Mouse (Mus musculus) ovary, adult 18-20 months (tissue): Measurements from ENCODE around the gene Map4k4.

Experiments used
- DNase-seq: peaks from one replicate; pipeline ENCODE4 v3.0.0; 2022; ENCODE audit warnings: low spot score, mixed read lengths

Map4k4 gene

DNA sequence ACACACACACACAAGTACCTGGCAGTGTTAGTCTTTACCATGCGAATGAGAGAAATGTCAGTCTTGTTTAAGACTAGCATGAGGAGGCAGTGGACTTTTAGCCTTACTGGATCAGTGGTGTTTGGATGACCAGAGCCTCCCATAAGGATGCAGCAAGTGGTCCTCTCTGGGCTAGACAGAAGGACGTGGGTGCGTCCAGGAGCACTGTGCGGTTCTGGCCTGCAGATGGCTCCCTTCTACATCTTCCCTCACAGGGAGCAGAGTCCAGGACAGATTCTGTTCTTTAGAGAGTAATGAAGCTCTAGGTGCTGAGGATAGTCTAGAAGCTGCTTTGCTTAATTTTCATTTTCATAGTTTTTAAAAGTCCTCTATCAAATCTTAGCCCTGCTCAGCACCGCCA lies 100.2 kb downstream of the Map4k4 start:
- no peak for DNase-seq

DNA sequence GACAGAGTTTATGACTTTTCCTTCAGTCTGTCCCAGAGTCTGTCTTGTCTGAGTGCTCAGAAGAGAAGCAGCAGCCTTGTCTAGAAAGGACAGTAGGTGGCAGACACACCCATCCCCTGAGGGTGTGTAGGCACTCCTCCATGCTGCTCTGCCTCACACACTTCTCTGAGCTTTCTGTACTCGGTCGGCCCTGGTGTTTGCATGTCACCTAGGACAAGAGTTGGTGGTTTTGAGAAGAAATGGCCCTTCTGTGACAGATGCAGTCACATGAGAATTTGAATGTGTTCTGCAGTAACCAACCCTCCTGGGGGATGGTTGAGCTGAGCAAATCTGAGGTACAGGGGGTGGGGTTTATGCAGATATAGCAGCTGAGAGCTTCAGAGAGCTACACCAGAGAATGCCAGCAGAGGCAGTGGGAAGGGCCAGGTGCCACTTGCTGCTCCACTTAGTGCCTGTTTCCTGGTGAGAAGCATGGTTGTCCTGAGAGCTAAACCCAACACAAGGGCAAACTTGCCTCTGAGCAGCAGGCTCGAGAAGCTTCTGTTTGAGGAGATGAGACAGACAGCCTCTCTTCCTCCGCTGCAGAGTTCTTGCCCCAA lies 101.5 kb downstream of the Map4k4 start:
- no peak for DNase-seq

DNA sequence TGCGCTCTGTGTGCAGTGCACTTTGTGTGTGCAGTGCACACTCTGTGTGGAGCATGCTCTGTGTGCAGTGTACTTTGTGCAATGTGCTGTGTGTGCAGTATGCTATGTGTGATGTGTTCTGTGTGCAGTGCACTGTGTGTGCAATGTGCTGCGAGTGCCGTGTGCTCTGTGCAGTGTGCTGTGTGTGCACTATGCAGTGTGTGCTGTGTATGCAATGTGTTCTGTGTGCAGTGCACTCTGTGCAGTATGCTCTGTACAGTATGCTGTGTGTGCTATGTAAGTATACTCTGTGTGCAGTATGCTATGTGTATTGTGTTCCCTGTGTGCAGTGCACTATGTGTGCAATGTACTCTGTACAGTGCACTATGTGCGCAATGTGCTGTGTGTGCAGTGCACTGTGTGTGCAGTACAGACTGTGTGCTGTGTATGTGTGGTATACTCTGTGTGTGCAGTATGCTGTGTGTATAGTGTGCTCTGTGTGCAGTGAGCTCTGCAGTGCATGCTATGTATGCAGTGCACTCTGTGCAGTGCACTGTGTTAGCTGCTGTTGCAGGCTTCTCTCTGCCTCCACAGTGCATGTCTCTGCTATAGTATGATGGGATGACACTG lies 105.4 kb downstream of the Map4k4 start:
- no peak for DNase-seq

DNA sequence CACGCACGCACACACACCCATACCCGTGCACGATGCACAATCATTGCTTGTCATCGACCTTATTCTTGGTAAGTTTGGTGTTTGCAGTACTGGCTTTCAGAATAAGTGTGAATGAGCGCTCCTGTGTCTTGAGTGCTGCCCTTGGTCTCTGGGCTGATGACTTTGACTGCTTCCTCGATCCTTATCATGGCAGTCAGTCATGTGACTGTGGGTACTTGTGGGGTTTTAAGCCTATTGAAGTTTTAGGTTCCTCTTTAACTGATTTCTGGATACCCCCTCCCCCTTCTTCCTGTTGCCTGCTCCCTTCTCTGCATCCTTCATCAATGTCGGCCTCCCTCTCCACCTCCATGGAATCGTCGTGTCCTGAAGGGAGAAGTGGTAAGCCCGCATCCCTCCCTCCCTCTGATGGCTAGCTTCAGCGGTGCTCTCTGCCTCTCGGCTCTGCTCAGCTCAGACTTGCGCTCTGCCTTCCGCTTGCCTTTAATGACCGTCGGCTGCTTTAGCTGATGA lies 107.3 kb downstream of the Map4k4 start:
- no peak for DNase-seq

DNA sequence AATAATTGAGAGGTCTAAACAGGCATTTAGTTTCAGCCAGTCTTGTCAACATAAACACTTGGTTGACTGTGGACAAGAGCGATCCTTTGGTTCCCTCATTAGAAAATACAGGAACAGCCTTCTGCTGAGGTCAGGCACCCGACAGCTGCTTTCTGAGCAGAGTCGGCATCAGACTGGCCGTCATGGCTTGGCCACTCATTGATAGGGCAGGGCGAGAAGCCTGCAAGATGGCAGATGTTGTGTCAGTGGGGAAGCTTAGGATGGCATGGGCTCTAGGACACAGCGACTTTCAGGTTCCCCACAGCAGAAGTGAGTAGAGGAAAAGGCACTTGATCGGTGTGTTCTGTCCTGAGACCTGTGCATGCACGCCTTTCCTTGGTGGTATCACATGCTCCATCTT lies 112.0 kb downstream of the Map4k4 start:
- DNase-seq = no peak

DNA sequence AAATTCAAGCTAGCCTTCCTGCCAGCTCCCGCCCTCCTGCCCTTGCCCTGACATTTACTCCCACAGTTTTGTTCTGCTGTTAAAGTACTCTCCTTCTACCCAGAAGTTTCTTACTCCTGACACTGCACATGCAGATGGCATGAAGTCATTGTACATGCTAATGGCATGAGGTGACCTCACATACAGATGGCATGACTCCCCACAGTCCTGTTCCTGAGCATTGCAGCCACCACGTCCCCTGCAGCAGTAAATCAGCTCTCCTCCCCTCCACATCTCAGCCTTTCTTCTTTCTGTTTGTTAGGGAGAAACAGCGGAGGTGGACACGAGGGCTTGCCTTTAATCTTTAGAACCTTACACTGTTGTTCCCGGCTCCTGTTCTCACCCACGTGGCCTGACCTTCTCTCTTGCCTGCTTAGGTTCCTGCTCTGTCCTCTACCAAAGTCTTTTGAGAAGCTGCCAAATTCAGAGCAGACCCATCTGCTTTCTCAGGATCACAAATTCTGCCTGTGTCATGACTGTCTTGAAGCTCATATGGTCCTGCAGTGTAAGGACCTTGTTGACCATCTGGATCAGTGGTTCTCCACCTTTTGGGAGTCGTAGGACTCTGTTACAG lies 114.5 kb downstream of the Map4k4 start:
- DNase-seq = no peak

DNA sequence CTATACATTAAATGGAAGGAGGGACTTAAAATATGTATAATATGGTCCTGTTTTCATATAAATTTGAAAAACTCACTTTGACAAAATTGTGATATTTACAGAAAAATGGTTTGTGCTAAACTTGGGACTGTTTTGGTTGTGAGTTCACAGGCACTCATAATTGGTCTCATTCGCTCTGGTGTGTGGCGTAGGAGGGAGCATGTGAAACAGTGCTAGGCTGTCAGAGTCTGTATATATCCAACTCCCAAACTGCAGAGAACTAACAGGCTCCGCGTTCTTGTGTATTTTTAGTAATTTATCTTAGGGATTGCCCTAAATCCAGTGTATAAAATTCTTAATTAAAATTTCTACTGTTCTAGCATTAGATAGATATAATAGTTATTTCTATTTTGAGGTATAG lies 120.9 kb downstream of the Map4k4 start:
- DNase-seq = no peak

DNA sequence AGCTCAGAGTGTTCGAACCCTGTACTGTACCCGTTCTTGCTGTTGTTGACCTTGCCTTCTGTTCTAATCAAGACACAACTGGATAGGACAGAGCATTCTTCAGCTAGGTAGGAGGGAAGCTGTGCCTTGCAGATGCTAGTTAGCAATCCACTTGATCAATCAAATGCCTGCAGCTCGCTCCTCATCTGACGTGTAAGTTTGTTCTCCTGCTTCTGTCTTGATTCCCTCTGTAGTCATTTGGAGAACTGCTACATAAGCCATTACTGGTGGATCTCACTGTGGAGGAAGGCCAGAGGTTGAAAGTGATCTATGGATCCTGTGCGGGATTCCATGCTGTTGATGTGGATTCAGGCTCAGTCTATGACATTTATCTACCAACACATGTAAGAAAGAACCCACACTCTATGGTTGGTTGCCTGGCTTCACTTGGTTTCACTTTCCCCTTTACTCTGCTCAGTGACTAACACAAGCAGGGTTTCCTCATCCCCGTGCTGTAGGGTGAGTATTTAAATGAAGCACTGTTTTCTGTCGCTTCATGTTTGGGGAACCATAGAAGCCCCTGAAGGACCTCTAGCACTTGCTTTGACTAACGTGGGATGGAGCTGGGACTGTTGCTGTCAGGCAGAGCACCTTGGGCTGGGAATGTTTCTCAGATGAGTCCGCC lies 121.9 kb downstream of the Map4k4 start:
- DNase-seq = no peak

DNA sequence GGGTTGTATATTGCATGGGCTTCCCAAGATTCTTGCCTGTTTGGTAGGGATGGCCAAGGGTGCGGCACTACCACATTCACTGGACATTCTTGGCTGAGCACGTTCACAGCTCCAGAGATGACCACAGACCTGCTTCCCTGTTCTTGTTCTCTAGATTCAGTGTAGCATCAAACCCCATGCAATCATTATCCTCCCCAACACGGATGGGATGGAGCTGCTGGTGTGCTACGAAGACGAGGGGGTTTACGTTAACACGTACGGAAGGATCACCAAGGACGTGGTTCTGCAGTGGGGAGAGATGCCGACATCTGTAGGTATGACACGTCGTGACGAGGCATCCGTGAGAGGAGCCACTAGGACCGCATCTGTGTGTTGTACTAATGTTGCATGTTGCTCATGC lies 122.5 kb downstream of the Map4k4 start:
- DNase-seq = no peak

DNA sequence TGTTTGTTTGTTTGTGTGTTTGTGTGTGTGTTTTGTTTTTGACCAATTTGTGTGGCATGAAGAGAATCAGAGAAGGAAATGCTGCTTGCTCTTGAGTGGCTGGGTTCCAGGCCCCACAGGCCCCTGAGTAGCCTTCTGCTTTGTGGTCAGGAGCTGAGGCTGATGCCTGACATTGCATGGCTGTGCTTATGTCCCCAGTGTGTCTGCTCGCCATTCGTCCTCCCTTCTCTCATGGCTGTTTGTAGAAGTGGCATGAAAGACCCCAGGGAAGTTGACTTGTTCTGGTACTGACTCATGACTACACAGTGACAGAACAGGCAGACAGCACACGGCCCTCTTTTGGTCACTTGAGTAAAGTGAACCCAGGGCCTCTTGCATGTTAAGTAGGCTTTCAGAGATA lies 123.0 kb downstream of the Map4k4 start:
- DNase-seq = no peak

DNA sequence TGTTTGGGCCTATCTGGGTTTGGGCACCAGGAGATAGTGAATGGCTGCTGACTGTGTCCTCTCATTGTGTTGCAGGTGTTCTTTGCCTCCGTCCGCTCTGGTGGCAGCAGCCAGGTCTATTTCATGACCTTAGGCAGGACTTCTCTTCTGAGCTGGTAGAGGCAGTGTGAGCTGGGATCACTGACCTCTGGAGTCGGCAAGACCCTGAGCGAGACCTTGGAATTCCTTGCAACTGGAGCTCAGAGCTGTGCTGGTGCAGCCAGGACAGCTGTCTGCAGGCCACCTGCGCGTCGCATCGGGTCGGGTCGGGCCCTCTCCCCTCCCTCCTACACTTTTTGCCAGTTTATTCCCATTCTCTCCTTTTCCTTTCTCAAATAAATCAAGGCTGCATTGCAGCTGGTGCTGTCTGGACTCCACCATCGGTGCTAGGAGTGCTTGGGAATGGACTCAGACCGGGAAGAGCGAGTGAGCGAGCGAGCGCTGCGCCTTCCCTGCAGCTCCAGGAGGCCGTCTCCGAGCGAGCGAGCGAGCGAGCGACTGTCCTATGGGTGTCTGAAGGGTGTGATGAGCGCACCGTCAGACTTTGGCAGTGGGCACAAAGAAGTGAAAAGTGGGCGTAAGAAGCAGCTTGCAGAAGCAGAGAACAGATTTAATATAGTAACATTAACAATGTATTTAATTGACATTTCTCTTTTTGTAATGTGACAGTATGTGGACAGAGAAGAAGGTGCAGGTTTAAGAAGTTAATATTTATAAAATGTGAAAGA lies 124.0 kb downstream of the Map4k4 start:
- DNase-seq = no peak

DNA sequence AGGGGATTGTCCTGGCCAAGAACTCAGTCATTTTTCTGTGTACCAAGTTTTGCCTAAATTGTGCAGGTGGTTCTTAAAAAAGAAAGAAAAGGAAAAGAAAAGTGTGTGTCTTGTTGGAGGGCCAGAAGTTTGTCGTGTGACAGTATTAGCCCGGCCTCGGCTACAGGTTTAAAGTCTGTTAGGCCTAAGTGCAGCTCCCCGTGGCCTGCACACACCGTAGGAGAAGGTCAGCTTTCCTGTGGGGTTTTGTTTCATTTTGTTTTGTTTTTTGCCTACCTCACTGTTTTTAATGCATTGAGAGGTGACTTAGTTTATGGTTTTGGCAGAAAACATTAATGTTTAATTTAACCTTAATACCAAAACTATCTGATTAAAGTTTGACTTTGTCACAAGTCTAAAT lies 124.7 kb downstream of the Map4k4 start:
- DNase-seq = no peak

DNA sequence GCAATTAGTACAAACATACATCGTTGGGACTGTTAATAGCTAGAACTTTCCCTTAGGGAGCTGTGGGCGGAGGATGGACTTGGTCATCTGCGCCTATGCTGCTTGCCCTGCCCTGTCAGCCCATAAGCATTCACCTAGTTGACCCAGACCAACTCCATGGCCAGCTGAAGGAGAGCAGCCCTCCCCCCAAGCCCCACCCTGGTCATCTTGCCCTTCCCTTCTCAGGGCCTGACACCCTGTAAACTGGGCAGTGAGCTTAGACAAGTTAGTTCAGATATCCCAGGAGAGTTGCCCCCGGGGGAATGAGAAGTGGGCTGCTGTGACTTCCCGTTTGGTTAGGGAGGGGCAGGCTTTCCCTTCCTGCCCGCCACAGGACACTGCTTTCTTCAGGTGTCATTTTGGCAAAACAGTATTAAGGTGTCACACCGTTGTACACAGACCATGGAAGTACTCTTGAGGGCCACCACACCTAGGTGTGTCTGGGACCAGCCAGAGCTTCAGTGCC lies 126.5 kb downstream of the Map4k4 start:
- no peak for DNase-seq

DNA sequence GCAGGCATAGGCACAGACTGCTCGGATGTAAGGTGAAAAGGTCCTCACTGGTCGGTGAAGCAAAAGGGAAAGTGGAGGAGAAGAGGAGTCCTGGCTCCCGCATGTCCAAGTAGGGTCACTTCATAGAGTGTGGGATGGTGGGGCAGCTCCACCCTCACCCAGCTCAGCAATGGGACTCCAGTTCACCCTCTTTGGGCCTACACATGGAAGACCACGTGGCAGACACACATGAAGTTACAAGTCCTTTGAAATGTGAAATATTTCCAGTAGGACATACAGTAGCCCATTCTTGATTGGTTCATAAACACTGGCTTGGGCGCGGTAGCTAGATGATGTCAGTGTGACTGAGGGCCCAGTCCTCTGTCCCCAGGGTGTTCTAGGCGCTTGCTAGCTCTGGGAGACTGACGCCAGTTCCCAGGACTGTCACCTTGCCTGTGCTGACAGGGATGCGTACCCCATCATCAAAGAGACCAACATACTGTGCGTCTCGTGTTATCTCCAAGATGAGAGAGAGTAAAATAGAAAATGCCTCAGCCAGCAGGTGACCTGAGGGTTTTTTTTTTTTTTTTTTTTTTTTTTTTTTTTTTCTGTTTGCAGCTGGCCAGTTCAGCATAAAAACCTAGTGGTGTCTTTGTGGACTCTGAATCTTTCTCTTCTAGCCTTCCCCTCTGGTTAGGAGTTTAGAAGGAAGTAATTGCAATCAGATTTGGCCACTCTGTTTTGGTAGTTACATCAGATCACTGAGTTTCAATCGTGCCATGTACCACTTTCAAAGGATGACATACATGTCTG lies 127.7 kb downstream of the Map4k4 start:
- no peak for DNase-seq

DNA sequence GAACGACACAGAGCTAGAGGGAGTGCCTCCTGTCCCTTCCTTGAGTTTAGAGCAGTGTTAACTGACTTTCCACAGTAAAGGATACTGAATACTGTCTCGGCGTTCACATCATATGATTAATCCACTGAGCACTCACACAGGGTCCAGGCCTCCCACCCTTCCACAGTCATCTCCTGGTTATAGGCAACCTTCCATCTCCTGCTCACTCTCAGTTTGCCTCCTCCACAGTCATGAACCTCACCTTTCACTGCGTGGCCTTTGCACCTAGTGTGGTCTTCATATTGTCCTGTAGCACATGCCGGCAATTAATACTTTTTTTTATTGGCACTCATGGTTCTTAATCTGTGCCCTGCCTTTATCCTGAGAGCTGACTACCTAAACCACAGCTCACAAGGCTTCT lies 128.9 kb downstream of the Map4k4 start:
- DNase-seq = no peak

DNA sequence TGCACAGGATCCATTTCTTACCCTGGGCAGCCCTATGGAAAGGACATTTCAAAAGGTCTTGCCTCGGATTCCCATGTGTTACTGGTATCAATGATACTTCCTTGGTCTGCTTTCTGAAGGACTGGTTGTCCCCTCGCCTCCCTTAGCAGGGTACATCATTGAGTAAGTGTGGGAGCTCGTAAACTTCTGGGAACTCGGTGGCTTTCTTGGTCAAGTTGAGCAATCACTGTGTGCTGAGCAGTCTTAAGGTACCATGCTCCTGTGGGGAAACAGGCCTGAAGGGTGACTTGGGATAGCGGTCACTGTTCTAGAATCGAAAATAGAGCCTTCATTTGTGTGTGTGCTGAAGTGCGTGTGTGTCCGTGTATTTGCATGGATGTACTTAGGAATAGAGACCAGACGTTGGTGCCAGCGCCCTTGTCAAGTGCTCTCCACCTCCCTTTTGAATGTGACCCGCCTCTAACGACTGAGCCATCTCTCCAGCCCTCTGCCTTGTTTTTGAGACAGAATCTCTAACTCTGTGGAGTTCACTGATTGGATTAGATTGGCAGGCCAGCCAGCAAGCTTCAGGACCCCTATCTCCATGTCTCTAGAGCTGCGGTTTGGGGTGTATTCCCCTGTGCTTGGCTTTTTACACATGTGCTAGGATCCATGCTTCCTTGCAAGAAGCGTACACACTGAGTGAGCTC lies 129.7 kb downstream of the Map4k4 start:
- no peak for DNase-seq

DNA sequence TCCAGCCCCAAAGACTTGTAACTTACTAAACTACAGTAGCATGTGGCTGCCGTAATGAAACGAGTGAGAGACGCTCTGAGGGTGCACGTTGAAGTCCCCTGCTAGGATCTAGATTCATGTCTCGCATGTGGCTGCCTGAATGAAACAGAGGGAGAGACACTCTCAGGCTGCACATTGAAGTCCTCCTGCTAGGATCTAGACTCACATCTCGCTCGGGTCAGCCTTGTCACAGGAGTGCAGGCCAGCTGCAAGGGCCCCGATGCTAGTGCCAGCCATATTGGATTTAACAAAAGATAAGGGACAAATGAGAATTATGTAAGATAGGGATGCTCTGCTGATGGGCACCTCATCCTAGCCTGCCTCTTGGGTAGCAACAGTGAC lies 130.3 kb downstream of the Map4k4 start:
- DNase-seq = no peak

DNA sequence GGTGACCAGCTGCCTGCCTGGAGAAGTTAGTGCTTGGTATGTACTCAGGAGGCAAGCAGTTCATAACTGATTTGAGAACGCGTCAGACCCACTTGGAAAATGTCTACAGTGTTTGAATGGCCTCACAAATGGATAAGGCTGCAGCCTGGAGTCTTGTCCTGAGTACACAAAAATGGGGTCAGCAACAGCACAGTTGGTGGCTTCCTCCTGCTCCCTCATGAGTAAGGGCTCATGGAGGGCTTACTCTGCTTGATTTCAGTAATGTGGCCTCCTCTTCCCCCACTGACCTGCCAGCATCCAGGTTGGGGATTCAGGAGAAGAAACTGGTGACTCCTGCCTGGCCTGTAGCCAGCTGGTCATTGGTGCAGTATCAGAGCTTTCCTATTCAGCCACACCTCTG lies 130.9 kb downstream of the Map4k4 start:
- DNase-seq = no peak

DNA sequence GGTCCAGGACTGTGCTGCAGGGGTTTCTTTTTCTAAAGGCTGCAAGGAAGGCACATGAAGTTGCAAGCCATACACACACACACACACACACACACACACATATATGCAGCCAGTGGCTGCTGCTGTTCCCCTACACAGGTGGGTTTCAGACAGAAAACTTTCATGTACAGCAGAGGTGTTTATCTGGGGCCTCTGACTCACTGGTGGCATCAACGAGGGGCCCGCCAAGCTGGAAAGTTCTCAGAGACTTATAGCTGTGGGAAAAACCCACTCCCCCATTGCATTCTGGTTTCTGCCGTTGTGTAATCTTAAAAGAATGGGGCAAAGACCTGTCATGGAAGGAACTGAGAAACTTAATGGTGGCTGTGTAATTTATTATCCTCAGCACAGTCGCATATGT lies 132.6 kb downstream of the Map4k4 start:
- no peak for DNase-seq

DNA sequence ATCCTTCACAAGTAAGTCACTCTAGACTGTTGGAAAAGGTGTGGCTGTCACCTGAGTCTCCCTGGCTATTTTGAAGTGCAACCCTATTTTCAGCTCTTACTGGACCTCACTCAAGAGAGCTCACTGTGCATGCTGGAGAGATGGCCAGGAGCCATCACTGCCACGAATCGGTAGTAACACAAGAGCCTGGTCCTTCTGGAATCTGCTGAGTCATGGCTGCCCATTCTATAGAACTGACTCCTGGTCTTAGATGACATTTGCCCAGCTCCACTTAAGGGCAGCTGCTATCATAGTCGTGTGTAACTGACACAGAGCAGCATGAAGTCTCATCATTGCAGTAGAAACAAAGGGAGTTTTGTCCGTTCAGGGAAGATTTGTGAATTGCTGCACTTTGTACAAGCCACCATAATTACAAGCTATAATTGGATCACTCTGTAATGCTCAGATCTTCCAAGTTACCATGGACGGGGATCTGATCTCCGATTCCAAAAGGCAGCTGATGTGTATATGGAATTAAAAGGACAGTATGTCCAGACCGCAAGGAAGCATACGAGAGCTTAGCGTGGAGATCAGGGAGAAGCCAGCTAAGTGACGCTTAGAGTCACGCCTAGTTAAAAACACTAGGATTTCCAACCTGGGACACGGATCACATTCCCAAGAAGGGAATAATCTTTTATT lies 133.2 kb downstream of the Map4k4 start:
- DNase-seq = no peak
